Mouse (Mus musculus) kidney, adult 2 months (tissue): ENCODE measurements around the gene Ppm1a. TPM values are rescaled to one million over a fixed set of nuclear protein-coding genes. Genes with fewer than 3 reads are reported as not detected.

ENCODE experiments used
- DNase-seq: peaks from one replicate; pipeline ENCODE4 v3.0.0; 2021
- H3K27ac ChIP-seq: fragments of 200-500 bp; 2 replicates; pipeline ENCODE4 v1.5.1; 2012; ENCODE audit warnings: low read depth, low read length, control low read depth, inconsistent platforms; ENCODE audit not compliant: insufficient read depth
- H3K27me3 ChIP-seq: fragments of 200-500 bp; replicated peaks from 2 replicates; pipeline ENCODE4 v1.6.1; 2012; ENCODE audit warnings: mild to moderate bottlenecking, moderate library complexity, low read length, inconsistent platforms; ENCODE audit not compliant: control insufficient read depth, insufficient read depth
- H3K36me3 ChIP-seq: fragments of 200-500 bp; 2 replicates; pipeline ENCODE4 v1.6.1; 2012; ENCODE audit warnings: mild to moderate bottlenecking, moderate library complexity, low read length, inconsistent platforms; ENCODE audit not compliant: control insufficient read depth, insufficient read depth
- H3K4me1 ChIP-seq: fragments of 200-500 bp; 2 replicates; pipeline ENCODE4 v1.6.1; 2011; ENCODE audit warnings: low read length; ENCODE audit not compliant: control insufficient read depth, insufficient read depth
- H3K4me3 ChIP-seq: fragments of 200-500 bp; 2 replicates; pipeline ENCODE4 v1.5.1; 2011; ENCODE audit warnings: mild to moderate bottlenecking, low read depth, low read length, control low read depth; ENCODE audit not compliant: insufficient read depth
- CTCF ChIP-seq: fragments of 200-500 bp; conservative IDR thresholded peaks from 2 replicates; pipeline ENCODE4 v1.5.1; 2011; ENCODE audit warnings: low read depth, mild to moderate bottlenecking, control low read depth, low read length, moderate library complexity, mixed read lengths; ENCODE audit not compliant: insufficient read depth, insufficient read length
- POLR2A ChIP-seq: fragments of 200-500 bp; IDR thresholded peaks from one replicate; pipeline ENCODE4 v1.6.1; 2011; ENCODE audit warnings: low read depth, low read length, control low read depth
- WGBS: fragments of 180-500 bp; shearing (Covaris S2); methylation state at CpG from one replicate; pipeline ENCODE4 v1.1.7; 2018; 5-methylcytosine and 5-hydroxymethylcytosine counted together
- polyA plus RNA-seq: library from polyadenylated mRNA; depleted of rRNA; stranded (reverse); fragments of >200 nt; gene quantifications from 2 replicates; pipeline ENCODE4 v1.2.3, GENCODE M21; 2012; rRNA removed

Ppm1a gene
- polyA plus RNA-seq = 50.1 and 68.8 TPM in 2 replicates

DNA sequence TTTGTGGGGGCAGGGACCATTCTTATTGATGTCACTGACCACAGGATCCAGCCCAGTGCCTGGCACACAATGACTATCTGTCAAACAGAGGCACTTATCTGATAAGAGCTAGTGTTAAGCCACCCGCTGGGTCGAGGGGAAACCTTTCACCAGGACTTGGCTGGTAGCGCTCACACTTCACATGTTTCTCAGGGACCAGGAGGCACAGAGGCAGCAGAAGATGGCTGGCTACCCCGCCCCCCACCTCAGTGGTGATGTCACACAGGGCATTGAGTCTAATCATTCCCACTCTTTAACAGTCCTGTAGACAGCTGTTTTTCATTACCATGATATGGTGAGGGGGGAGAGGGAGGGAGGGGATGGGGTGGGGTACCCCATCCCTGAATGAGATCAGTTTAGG lies at the start of gene Ppm1a:
Gene Ppm1a (plus strand): TSS at position 370 of the 400 bp plus-strand sequence.
- H3K36me3 ChIP-seq = no peaks in the 10 kb centered on the region
- DNase-seq = no peak
- H3K4me3 ChIP-seq = no peak within 1 kb of the TSS
- 45% methylated on average over 4 of the region's 4 CpGs for WGBS
- TF ChIP-seq POLR2A = no peak
- TF ChIP-seq CTCF = no peak
- no peaks in the 10 kb centered on the region for H3K27me3 ChIP-seq
- H3K27ac ChIP-seq = no peak within 1 kb of the TSS
- no peaks in the 10 kb centered on the region; the same call in 1 of the 2 replicates for H3K4me1 ChIP-seq

DNA sequence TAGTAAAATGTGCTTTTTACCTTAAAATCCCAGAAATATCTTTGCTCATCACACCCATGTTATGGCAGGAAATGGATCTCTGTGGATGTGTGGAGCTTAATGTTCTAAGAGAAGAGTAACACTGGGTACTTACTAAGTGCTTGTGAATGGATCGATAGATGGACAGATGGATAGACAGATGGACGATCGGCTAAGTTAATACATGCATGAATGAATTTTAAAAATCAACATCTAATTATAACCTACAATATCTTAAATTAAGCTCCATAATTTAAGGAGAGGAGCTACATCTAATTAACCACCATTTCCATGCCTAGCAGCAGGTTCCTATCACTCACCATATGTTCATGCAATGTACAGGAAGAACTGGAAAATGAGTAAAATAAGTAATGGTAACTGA lies 47.3 kb upstream of the Ppm1a start:
- TF ChIP-seq CTCF (no peak), POLR2A (no peak)
- H3K27ac ChIP-seq = no peak overlapping the region
- no peak for DNase-seq
- 93% methylated on average over 3 of the region's 3 CpGs for WGBS
- H3K27me3 ChIP-seq = no peaks in the 10 kb centered on the region; the same call in 1 of the 2 replicates
- H3K36me3 ChIP-seq = no peaks in the 10 kb centered on the region
- no peak overlapping the region for H3K4me3 ChIP-seq
- no peaks in the 10 kb centered on the region for H3K4me1 ChIP-seq

DNA sequence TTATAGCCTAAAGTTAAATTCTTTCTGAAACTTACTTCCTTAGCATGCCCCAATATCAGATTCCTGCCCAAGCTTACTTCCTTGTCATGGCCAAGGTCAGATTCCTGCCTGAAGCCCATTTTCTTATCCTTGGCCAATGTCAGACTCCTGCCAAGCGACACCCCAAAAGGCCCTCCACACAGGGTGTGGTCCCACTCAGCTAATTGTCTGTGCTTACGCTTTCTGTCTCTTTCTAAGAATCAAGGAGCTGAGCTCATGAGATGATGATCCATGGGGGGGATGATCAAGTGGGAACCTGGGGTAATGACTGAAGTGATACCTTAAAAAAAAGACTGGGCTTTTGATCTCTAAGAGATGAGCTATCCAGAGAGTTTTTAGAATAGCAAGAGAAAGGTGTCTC lies 42.4 kb upstream of the Ppm1a start:
- DNase-seq = no peak
- TF ChIP-seq POLR2A = no peak
- no peak for TF ChIP-seq CTCF
- Histone ChIP-seq H3K27ac (no peak overlapping the region), H3K4me1 (no peaks in the 10 kb centered on the region), H3K27me3 (no peaks in the 10 kb centered on the region; the same call in 1 of the 2 replicates), H3K36me3 (no peaks in the 10 kb centered on the region), H3K4me3 (no peak overlapping the region)
- WGBS = 89% methylated on average over 2 of the region's 2 CpGs

DNA sequence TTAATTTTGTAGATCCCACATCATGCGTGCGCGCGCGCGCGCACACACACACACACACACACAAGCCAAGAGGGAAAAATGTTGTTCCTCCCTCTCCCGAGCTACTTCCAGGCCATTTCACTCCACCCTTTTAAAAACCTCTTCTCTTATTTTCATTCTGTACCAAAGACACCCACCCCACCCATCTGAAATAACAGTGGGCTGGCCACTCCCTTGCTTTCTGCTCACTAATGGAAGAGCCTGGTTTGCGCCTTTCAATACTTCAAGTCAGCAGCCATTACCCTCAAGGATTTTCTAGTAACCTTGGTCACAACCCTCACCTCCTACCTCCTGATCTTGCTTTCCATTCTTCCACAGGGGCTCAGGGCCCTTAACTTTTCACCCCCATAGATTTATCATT lies 41.4 kb upstream of the Ppm1a start:
- no peak overlapping the region for H3K27ac ChIP-seq
- no peak for DNase-seq
- H3K36me3 ChIP-seq = no peaks in the 10 kb centered on the region
- TF ChIP-seq POLR2A (no peak), CTCF (no peak)
- no peaks in the 10 kb centered on the region; the same call in 1 of the 2 replicates for H3K27me3 ChIP-seq
- 95% methylated on average over 9 of the region's 9 CpGs for WGBS
- H3K4me1 ChIP-seq = no peaks in the 10 kb centered on the region
- H3K4me3 ChIP-seq = no peak overlapping the region

DNA sequence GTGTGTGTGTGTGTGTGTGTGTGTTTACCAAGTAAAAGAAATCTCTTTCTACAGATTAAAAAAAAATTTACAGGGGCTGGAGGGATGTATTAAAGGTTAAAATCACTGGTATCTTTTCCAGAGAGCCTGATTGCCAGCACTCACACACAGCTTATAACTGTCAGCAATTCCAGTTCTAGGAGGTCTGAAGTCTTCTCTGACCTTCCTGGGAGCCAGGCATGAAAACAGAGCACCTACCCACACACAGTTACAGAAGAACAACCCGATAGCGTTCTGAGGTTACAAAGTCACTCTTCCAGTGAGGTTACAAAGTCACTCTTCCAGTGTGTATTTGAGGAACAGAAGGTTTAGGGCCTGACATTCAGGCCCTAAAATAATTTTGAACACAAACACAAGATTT lies 38.2 kb upstream of the Ppm1a start:
- DNase-seq = no peak
- no peak overlapping the region for H3K4me3 ChIP-seq
- H3K4me1 ChIP-seq = no peaks in the 10 kb centered on the region
- H3K27ac ChIP-seq = no peak overlapping the region
- TF ChIP-seq POLR2A (no peak), CTCF (no peak)
- 21% methylated on average over 2 of the region's 2 CpGs for WGBS
- H3K27me3 ChIP-seq = no peaks in the 10 kb centered on the region
- H3K36me3 ChIP-seq = no peaks in the 10 kb centered on the region

DNA sequence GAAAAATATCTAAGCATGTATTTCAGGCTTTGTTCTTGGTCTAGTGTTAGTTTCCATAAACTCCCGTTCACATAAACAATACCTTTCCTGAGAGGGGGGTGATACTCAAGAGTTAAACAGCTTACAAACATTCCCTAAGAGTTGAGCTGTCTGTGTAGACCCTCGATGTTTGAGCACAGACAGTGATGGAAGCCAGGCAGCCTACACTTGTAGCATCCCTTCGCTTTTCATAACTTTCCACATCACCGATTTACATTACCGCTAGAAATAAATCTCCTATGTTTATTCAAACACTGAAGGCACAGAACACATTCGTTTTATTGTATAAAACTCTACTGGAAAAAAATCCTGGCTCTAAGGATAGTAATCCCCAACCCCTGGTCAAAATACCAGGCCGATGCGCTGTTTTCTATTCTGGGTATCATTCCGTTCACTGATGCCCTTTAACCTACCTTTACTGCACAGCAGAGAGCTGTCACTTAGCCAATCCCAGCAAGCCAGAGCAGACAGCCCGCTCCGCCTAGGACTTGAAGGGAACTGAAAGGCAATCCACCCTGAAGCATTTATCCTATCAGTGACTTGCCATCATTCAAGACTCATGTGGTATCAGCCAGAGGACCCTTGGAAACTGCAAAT lies 37.7 kb upstream of the Ppm1a start:
- H3K4me3 ChIP-seq = no peak overlapping the region
- no peaks in the 10 kb centered on the region for H3K36me3 ChIP-seq
- no peak overlapping the region for H3K27ac ChIP-seq
- no peaks in the 10 kb centered on the region for H3K4me1 ChIP-seq
- H3K27me3 ChIP-seq = no peaks in the 10 kb centered on the region
- TF ChIP-seq POLR2A = no peak
- TF ChIP-seq CTCF = no peak
- no peak for DNase-seq
- 75% methylated on average over 11 of the region's 11 CpGs for WGBS

DNA sequence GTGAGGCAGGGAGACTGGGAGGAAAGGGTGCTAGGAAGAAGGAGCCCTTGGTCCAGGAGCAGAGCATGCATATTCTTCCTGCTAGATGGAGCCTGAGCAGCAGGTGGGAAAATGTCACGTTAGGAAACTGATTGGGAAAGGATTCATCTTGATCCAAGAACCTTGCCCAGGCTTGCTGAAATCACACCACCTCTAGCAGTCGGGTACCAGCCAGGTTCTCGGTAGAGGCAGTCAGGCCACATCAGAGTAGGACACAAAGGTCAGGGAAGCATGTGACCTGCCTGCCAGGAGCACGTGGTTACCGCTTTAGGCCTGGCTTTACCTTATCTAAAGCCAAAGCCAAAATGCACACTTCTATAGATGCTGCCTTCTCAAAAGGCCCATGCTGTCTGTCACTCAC lies 35.5 kb upstream of the Ppm1a start:
- TF ChIP-seq CTCF = no peak
- TF ChIP-seq POLR2A = no peak
- no peak for DNase-seq

DNA sequence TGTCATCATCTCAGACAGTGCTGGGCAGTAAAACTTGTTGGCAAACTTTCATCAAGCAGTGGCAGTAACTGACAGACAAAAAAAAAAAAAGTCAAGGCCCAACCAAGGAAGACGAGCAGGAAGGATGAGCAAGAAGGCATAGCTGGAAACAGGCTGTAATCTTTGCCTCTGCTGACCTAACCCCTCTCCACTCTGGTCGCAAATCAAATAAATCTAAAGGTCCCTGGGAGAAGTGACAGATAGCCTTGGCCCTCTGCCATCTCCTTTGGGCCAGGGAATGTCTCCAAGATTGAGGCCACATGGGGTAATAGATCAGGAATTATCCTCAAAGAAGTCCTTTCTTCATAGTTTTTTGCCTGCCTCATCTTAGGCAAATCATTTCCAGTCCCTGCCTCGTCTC lies 33.3 kb upstream of the Ppm1a start:
- WGBS = 28% methylated on average over 3 of the region's 3 CpGs
- no peaks in the 10 kb centered on the region for H3K36me3 ChIP-seq
- peak; percentile 54 for DNase-seq
- TF ChIP-seq POLR2A (no peak), CTCF (no peak)
- H3K4me3 ChIP-seq = no peak overlapping the region
- H3K27ac ChIP-seq = no peak overlapping the region
- no peaks in the 10 kb centered on the region for H3K27me3 ChIP-seq
- no peaks in the 10 kb centered on the region for H3K4me1 ChIP-seq

More for the DNA sequence above, 35.5 kb upstream of the Ppm1a start:
- Histone ChIP-seq H3K27ac (no peak overlapping the region), H3K36me3 (no peaks in the 10 kb centered on the region), H3K4me1 (no peaks in the 10 kb centered on the region), H3K4me3 (no peak overlapping the region), H3K27me3 (no peaks in the 10 kb centered on the region)
- WGBS = 81% methylated on average over 5 of the region's 5 CpGs
